Mouse (Mus musculus) bone marrow, adult 2 months (tissue): ENCODE measurements around the gene Polr3g. TPM values are rescaled to one million over a fixed set of nuclear protein-coding genes. Genes with fewer than 3 reads are reported as not detected.

Source experiments
- H3K27ac ChIP-seq: fragments of 200-500 bp; 2 replicates; pipeline ENCODE4 v1.5.1; 2012; ENCODE audit warnings: low read depth, mild to moderate bottlenecking, control low read depth, inconsistent platforms, low read length; ENCODE audit not compliant: control insufficient read depth, poor library complexity, insufficient read depth
- H3K4me1 ChIP-seq: fragments of 200-500 bp; 2 replicates; pipeline ENCODE4 v1.6.1; 2011; ENCODE audit warnings: low read length; ENCODE audit not compliant: control insufficient read depth, insufficient read depth
- H3K4me3 ChIP-seq: fragments of 200-500 bp; replicated peaks from 2 replicates; pipeline ENCODE3; 2011; ENCODE audit warnings: mild to moderate bottlenecking, low read depth, low read length, control low read depth; ENCODE audit not compliant: control insufficient read depth
- CTCF ChIP-seq: fragments of 200-500 bp; IDR thresholded peaks from 2 replicates; pipeline ENCODE4 v1.5.1; 2011; ENCODE audit warnings: low read length, control low read depth; ENCODE audit not compliant: control insufficient read depth, insufficient read depth
- POLR2A ChIP-seq: fragments of 200-500 bp; IDR thresholded peaks from 2 replicates; pipeline ENCODE4 v1.6.1; 2011; ENCODE audit warnings: low read depth, mild to moderate bottlenecking, control low read depth, low read length, borderline replicate concordance; ENCODE audit not compliant: control insufficient read depth
- WGBS: fragments of 180-500 bp; shearing (Covaris S2); methylation state at CpG from one replicate; pipeline ENCODE4 v1.1.7; 2018; 5-methylcytosine and 5-hydroxymethylcytosine counted together
- polyA plus RNA-seq: library from polyadenylated mRNA; stranded (reverse); fragments of >200 nt; gene quantifications from 2 replicates; pipeline ENCODE4 v1.2.4, GENCODE M21; 2011; ENCODE audit warnings: low replicate concordance; ENCODE audit not compliant: missing spikeins, insufficient read depth, insufficient read length

Polr3g gene
- polyA plus RNA-seq, 1 experiment: 4.9 TPM

GRCm38 (mm10) chr13:81703621-81704020 is 7.2 kb downstream of the Polr3g start:
- Histone ChIP-seq H3K4me1 (no peaks in the 10 kb centered on the region), H3K27ac (no peak overlapping the region), H3K4me3 (no peak overlapping the region)
- no peak for TF ChIP-seq CTCF
- TF ChIP-seq POLR2A: no peak
- 91% methylated on average over 9 of the region's 9 CpGs for WGBS

DNA sequence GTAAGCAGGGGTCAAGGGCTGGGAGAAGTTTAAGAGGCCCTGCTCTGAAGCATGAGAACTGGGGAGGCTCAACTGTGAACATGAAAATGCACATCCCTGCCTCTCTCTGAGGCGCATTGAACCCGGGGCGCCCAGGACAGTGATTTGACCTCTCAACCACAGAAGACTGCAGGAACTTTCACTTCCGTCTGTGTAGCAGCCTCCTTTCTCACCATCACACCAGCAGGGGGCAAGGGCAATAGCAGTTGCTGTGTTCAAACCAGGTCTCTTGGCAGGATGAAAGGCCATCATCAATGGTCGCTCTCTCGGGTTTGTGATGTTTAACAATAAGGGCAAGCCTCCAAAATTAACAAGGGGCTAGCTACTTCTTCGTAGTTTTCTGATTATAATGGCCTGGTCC is 7.7 kb downstream of the Polr3g start:
- Histone ChIP-seq H3K4me1 (no peaks in the 10 kb centered on the region), H3K27ac (no peak overlapping the region), H3K4me3 (no peak overlapping the region)
- WGBS: 81% methylated on average over 7 of the region's 7 CpGs
- TF ChIP-seq CTCF (no peak; the same call in 1 of the 2 replicates), POLR2A (no peak)

DNA sequence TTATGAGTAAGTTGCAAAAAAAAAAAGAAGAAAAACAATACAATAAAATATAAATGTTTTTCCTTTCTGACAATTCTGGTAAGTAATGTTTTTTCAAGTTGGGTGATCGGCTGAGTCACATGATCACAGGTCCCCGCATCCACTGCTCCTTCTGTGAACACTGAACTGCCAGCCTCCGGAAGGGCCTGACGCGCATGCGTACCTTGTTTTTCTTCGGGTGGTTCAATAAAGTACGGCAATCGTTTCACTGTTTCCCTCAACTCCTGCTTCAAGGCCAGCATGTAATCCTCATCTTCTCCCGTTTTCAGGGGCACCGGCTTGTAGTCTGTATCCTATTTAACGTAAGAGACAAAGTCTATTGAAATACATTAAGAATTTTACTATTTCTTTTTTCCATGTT is 16.4 kb downstream of the Polr3g start:
- no peak overlapping the region for H3K4me3 ChIP-seq
- H3K4me1 ChIP-seq: no peaks in the 10 kb centered on the region; the same call in 1 of the 2 replicates
- 92% methylated on average over 12 of the region's 12 CpGs for WGBS
- TF ChIP-seq CTCF: no peak
- TF ChIP-seq POLR2A: no peak
- H3K27ac ChIP-seq: no peak overlapping the region

DNA sequence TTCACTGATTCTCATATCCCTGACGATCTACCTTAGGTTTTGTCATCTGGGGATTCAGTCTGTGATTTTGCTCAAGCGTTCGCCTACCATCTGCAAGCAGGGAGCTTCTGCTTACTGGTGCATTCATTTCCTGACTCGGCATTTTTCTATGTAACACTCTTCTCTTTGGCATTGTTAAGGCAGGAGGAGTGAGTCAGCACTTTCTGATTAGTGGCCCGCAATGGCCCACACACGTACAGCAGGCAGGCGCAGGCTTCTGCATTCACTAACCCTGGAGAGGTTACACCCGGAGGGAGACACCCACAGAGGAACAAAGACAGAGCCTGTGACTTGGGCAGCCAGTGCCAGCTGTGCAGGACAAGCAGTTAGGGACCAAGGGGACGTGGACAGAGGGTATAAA is 19.2 kb downstream of the Polr3g start:
- Histone ChIP-seq H3K4me3 (no peak overlapping the region), H3K4me1 (no peaks in the 10 kb centered on the region; the same call in 1 of the 2 replicates), H3K27ac (no peak overlapping the region)
- 33% methylated on average over 9 of the region's 9 CpGs for WGBS
- TF ChIP-seq CTCF: no peak
- TF ChIP-seq POLR2A: no peak

- TF ChIP-seq CTCF: no peak
- TF ChIP-seq POLR2A: no peak
- Histone ChIP-seq H3K27ac (no peak overlapping the region), H3K4me3 (no peak overlapping the region), H3K4me1 (no peaks in the 10 kb centered on the region; the same call in 1 of the 2 replicates)
- WGBS: 48% methylated on average over 10 of the region's 10 CpGs
Measured at GRCm38 (mm10) chr13:81690477-81690876, 20.3 kb downstream of the Polr3g start.

DNA sequence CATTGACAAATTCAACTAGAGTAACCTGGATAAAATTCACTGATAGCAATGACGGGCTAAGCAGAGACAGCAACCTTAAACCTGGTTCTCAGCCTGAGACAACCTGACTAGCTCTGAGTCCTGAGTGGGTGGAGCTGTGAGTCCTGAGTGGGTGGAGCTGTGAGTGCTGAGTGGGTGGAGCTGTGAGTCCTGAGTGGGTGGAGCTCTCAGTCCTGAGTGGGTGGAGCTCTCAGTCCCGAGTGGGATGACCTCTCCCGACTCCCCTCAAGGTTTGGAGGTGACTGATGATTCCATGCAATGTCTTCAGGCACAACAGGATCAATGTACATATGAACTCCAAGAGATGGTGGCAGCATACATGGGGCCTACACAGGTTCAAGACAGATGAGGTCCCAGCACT is 21.2 kb downstream of the Polr3g start:
- 80% methylated on average over 3 of the region's 3 CpGs for WGBS
- no peak overlapping the region for H3K4me3 ChIP-seq
- no peak overlapping the region for H3K27ac ChIP-seq
- TF ChIP-seq POLR2A (no peak), CTCF (no peak)
- H3K4me1 ChIP-seq: no peaks in the 10 kb centered on the region; the same call in 1 of the 2 replicates

DNA sequence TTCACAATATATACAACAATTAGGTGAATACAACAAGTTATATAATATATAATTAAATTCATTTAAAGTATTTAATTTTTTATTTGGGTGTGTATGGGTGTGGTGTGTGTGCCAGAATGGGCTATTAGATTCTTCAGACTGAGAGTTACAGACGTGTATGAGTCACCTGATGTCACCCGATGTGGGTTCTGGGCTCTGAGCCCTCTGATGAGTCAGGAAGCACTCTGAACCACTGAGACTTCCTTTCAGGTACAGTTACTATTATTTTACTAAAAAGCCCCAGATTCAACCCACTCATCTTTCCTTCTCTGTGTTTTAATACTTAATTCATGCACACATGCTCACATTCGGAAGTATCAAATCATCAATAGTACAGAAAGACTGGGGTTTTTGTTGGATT is 25.9 kb downstream of the Polr3g start:
- Histone ChIP-seq H3K4me1 (no peaks in the 10 kb centered on the region), H3K27ac (no peak overlapping the region), H3K4me3 (no peak overlapping the region)
- WGBS: 72% methylated on average over 3 of the region's 3 CpGs
- no peak for TF ChIP-seq CTCF
- no peak for TF ChIP-seq POLR2A

DNA sequence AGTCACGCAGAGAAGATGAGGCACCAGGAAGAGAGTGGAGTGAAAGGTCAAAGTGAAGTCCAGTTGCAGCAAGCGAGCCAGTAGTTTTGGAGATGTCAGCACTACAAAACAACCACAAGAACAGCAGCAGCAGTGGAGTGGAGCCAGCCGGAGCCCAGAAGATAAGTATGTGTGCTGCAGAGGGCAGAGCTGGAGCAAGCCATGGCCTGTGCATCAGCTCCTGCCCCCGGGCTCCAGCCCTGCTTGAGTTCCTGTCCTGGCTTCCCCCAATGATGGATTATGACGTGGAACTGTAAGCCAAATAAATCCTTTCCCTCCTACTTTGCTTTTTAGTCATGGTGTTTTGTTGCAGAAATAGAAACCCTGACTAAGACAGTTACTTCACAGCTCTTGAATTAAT is 26.6 kb downstream of the Polr3g start:
- 89% methylated on average over 5 of the region's 5 CpGs for WGBS
- no peak for TF ChIP-seq CTCF
- TF ChIP-seq POLR2A: no peak

GRCm38 (mm10) chr13:81683107-81683506 is 27.7 kb downstream of the Polr3g start:
- no peak overlapping the region for H3K4me3 ChIP-seq
- H3K4me1 ChIP-seq: no peaks in the 10 kb centered on the region
- H3K27ac ChIP-seq: no peak overlapping the region
- TF ChIP-seq POLR2A (no peak), CTCF (no peak)
- 80% methylated on average over 3 of the region's 3 CpGs for WGBS

More for the DNA sequence above, 26.6 kb downstream of the Polr3g start:
- Histone ChIP-seq H3K4me3 (no peak overlapping the region), H3K27ac (no peak overlapping the region), H3K4me1 (no peaks in the 10 kb centered on the region)
